Mouse (Mus musculus) heart, embryonic 13.5 days (tissue): ENCODE results near the gene Sparc. TPM values are rescaled to one million over a fixed set of nuclear protein-coding genes. Genes with fewer than 3 reads are reported as not detected.
A peak's percentile ranks its signal among the peaks of the same experiment; 100 is the strongest.

ENCODE experiments used
- ATAC-seq: fragments of 200-750 bp; cut with Nextera tagmentation; 2 replicates; pipeline ENCODE4 v1.8.0; 2017; ENCODE audit warnings: moderate TSS enrichment; ENCODE audit not compliant: insufficient number of reproducible peaks, low FRiP score, low TSS enrichment; ENCODE audit errors: extremely low read depth
- H3K27ac ChIP-seq: fragments of 300-500 bp; sonication (generic); replicated peaks from 2 replicates; pipeline ENCODE4 v1.5.1; 2015; ENCODE audit warnings: moderate library complexity, mild to moderate bottlenecking, inconsistent platforms
- H3K27me3 ChIP-seq: fragments of 300-500 bp; sonication (generic); replicated peaks from 2 replicates; pipeline ENCODE4 v1.6.1; 2015; ENCODE audit warnings: mild to moderate bottlenecking, inconsistent platforms
- H3K36me3 ChIP-seq: fragments of 300-500 bp; sonication (generic); 2 replicates; pipeline ENCODE4 v1.6.1; 2015; ENCODE audit warnings: mild to moderate bottlenecking, inconsistent platforms
- H3K4me1 ChIP-seq: fragments of 300-500 bp; sonication (generic); 2 replicates; pipeline ENCODE4 v1.6.1; 2015; ENCODE audit warnings: inconsistent platforms
- H3K4me2 ChIP-seq: fragments of 300-500 bp; sonication (generic); 2 replicates; pipeline ENCODE4 v1.6.1; 2015; ENCODE audit warnings: inconsistent platforms, mild to moderate bottlenecking, moderate library complexity
- H3K4me3 ChIP-seq: fragments of 300-500 bp; sonication (generic); 2 replicates; pipeline ENCODE4 v1.5.1; 2015; ENCODE audit warnings: moderate library complexity, mild to moderate bottlenecking, inconsistent platforms
- H3K9ac ChIP-seq: fragments of 300-500 bp; sonication (generic); 2 replicates; pipeline ENCODE4 v1.6.1; 2015; ENCODE audit warnings: inconsistent platforms, mild to moderate bottlenecking, moderate library complexity
- H3K9me3 ChIP-seq: fragments of 300-500 bp; sonication (generic); 2 replicates; pipeline ENCODE4 v1.6.1; 2016; ENCODE audit warnings: inconsistent platforms
- WGBS: fragments of 180-500 bp; shearing (Covaris S2); methylation state at CpG from one replicate; pipeline ENCODE4 v1.1.7; 2015; ENCODE audit warnings: mixed read lengths; 5-methylcytosine and 5-hydroxymethylcytosine counted together
- polyA plus RNA-seq: library from polyadenylated mRNA; unstranded; fragments of >200 nt; fragmentation: Nextera tagmentation; extraction: Ambion mirVana; gene quantifications from 2 replicates; pipeline ENCODE4 v1.2.1, GENCODE M21; 2015

Sparc gene
- polyA plus RNA-seq, 1 experiment from 2014 or later = 1,654 TPM

DNA sequence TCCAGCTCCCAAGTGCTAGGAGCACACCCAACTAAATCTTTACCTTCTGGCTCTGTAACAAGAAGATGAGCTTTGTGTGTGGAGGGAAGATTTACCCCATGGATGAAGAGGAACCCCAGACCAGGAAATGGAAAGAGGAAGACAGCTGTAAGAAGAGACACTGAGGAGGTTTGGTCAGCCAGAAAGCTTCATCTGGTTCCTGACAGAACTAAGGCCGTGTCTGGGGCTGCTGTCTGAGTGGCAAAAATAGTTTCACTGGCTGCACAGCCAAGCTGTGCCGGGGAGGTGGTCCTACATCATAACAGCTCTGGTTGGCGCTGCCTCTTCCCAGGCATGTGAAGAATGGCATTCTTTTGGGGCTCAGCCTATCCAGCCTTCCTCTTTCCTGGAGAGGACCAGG, 10.0 kb upstream of the Sparc start:
- H3K9ac ChIP-seq = peak overlapping the region; percentile 70
- no peak overlapping the region for H3K4me3 ChIP-seq
- WGBS = 13% methylated on average over 3 of the region's 3 CpGs
- peaks cover 38% of the 10 kb centered on the region for H3K4me1 ChIP-seq
- H3K9me3 ChIP-seq = no peaks in the 10 kb centered on the region
- ATAC-seq = peak; percentile 52; the same call in 1 of the 2 replicates
- H3K27ac ChIP-seq = peak overlapping the region; percentile 96
- no peaks in the 10 kb centered on the region for H3K36me3 ChIP-seq
- no peaks in the 10 kb centered on the region for H3K27me3 ChIP-seq
- peak overlapping the region; percentile 48 for H3K4me2 ChIP-seq

DNA sequence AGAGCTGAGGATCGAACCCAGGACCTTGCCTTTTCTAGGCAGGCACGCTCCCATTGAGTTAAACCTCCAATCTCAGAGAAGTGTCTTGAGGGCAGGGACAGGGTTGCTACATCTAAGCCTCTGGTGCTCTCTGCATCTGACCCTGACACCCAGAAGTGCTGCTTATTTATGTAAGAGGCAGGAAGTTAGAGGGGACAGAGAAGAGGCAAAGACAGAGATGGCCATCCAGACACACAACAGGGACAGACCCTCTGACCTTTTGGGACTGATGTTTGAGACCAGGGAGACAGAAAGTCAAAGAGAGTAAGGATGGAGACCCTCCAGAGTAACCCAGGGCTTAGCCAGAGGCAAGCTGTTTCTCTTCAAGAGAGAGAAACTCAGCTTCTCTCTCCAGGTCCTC, 7.0 kb upstream of the Sparc start:
- no peak for ATAC-seq
- H3K4me2 ChIP-seq = no peak overlapping the region
- no peaks in the 10 kb centered on the region for H3K9me3 ChIP-seq
- H3K27ac ChIP-seq = no peak overlapping the region
- H3K36me3 ChIP-seq = no peaks in the 10 kb centered on the region
- no peak overlapping the region for H3K9ac ChIP-seq
- 89% methylated on average over 2 of the region's 2 CpGs for WGBS
- no peak overlapping the region for H3K4me3 ChIP-seq
- peaks cover 39% of the 10 kb centered on the region for H3K4me1 ChIP-seq
- no peaks in the 10 kb centered on the region for H3K27me3 ChIP-seq

- peaks cover 50% of the 10 kb centered on the region for H3K4me1 ChIP-seq
- peak overlapping the region; percentile 96 for H3K27ac ChIP-seq
- peak overlapping the region; percentile 18 for H3K4me2 ChIP-seq
- no peaks in the 10 kb centered on the region for H3K36me3 ChIP-seq
- peak; percentile 62 for ATAC-seq
- H3K9ac ChIP-seq = peak overlapping the region; percentile 73
- H3K27me3 ChIP-seq = no peaks in the 10 kb centered on the region
- no peaks in the 10 kb centered on the region for H3K9me3 ChIP-seq
- no peak overlapping the region for H3K4me3 ChIP-seq
- WGBS = 22% methylated on average over 16 of the region's 16 CpGs
Measured at GRCm38 (mm10) chr11:55428186-55429012, 5.4 kb upstream of the Sparc start.

- H3K9me3 ChIP-seq = no peaks in the 10 kb centered on the region
- peak overlapping the region; percentile 87 for H3K27ac ChIP-seq
- H3K4me3 ChIP-seq = no peak overlapping the region
- no peak overlapping the region for H3K4me2 ChIP-seq
- ATAC-seq = no peak
- H3K36me3 ChIP-seq = no peaks in the 10 kb centered on the region
- H3K9ac ChIP-seq = peak overlapping the region; percentile 47; the same call in 1 of the 2 replicates
- whole genome bisulfite sequencing = 72% methylated on average over 8 of the region's 8 CpGs
- peaks cover 65% of the 10 kb centered on the region for H3K4me1 ChIP-seq
- no peaks in the 10 kb centered on the region for H3K27me3 ChIP-seq
Measured at GRCm38 (mm10) chr11:55424746-55425360, 1.9 kb upstream of the Sparc start.

DNA sequence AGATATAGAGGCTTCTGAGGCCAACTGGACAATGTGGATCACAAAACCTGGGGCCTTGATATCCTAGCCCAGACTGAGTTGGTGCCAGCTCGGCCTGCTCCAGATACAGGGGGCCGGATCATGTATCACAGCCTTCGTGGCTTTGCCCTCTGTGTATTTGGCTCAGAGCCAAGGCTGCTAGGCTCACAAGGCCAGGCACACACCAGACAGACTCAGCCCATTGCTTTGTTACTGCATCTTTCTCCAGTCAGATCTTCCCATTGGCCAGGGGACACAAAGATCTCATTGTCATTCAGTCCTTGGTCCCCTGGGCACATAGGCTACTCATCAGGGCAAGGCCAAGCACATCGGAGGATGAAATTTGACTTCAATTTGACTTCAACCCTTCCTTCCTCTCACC, 773 bp upstream of the Sparc start:
- Histone ChIP-seq H3K9ac (peak overlapping the region; percentile 37; the same call in 1 of the 2 replicates), H3K9me3 (no peaks in the 10 kb centered on the region), H3K27ac (peak overlapping the region; percentile 87), H3K4me2 (no peak overlapping the region), H3K4me1 (peaks cover 62% of the 10 kb centered on the region), H3K27me3 (no peaks in the 10 kb centered on the region), H3K36me3 (no peaks in the 10 kb centered on the region), H3K4me3 (no peak overlapping the region)
- 23% methylated on average over 4 of the region's 4 CpGs for WGBS
- no peak for ATAC-seq

DNA sequence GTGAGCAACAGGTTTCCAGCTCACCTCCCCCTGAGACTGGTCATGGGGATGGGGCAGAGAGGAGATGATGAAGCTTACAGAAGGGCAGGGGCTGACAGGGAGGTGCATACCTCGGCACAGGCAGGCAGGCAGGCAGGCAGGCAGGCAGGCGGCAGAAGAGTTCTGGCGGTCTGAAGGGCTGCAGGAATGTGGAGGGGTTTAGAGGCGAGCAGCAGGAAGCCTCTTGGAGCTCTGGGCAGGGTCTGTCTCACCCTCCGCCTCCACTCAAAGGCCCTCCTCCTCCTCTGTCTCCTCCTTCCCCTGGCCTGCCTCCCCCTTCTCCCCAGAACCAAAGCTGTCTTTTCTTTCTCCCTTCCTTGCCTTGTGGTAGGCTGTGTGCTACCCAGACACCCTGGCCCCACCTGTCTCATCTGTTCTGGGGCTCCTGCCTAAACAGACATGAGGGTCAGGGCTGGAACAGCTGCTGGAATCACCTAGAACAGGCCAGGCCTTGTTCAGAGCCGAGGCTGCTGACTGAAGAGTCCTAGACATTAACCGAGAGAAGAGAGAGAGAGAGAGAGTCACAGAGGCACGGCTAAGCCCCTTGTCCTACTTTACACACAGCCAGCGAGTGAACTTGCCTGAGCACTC, 3.2 kb downstream of the Sparc start:
- Histone ChIP-seq H3K9me3 (no peaks in the 10 kb centered on the region), H3K4me3 (peak overlapping the region; percentile 71), H3K27me3 (no peaks in the 10 kb centered on the region), H3K27ac (peak overlapping the region; percentile 98), H3K9ac (peak overlapping the region; percentile 96), H3K36me3 (0 out of 2 replicates have a peak, but pooled peaks cover 5% of the 10 kb centered on the region), H3K4me2 (peak overlapping the region; percentile 96), H3K4me1 (peaks cover 75% of the 10 kb centered on the region)
- peak; percentile 72; the same call in 1 of the 2 replicates for ATAC-seq
- WGBS = 4% methylated on average over 9 of the region's 9 CpGs

DNA sequence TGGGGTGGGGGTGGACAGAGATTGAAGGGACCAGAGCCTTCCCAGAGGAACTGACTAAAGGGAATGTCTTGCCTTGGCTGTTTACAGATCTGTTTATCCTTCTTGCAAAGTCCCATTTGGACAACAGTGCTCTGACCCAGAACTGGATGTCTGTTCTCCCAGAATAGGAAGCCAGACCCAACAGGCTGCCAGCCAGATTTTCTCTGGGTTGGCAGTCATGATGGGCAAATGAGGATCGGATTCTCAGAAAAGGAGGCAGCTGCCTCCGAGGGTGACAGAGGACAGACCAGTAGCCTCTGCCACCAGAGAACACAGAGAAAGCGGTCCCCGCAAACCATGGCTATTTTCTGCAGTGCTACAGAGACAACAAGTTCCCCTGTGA, 3.7 kb downstream of the Sparc start:
- peak overlapping the region; percentile 98 for H3K27ac ChIP-seq
- H3K4me3 ChIP-seq = peak overlapping the region; percentile 71
- H3K4me1 ChIP-seq = peaks cover 75% of the 10 kb centered on the region
- no peaks in the 10 kb centered on the region for H3K27me3 ChIP-seq
- peak overlapping the region; percentile 96 for H3K4me2 ChIP-seq
- peak overlapping the region; percentile 96 for H3K9ac ChIP-seq
- ATAC-seq = no peak
- H3K9me3 ChIP-seq = no peaks in the 10 kb centered on the region
- 4% methylated on average over 4 of the region's 4 CpGs for WGBS
- H3K36me3 ChIP-seq = 0 out of 2 replicates have a peak, but pooled peaks cover 5% of the 10 kb centered on the region

DNA sequence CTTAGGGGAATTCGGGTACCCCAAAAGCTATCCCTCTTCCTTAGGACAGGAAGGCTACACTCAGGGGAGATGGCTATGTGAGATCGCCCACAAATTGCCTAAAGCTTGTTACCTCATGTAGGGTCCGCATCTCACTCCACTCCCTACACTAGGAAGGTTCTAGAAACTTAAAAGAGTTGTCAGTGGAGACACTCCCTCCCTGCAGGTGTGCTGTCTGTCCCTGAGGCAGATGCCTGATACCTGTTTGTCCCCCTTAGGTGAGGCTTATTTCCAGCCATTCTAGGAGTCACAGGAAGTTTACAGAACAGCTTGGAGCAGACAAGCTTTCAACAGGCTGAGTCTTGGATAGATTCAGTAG, 4.3 kb downstream of the Sparc start:
- Histone ChIP-seq H3K9me3 (no peaks in the 10 kb centered on the region), H3K4me1 (peaks cover 75% of the 10 kb centered on the region), H3K4me2 (peak overlapping the region; percentile 96), H3K9ac (peak overlapping the region; percentile 96), H3K27ac (peak overlapping the region; percentile 98), H3K27me3 (no peaks in the 10 kb centered on the region), H3K4me3 (peak overlapping the region; percentile 71), H3K36me3 (peaks cover 10% of the 10 kb centered on the region)
- ATAC-seq = no peak
- 5% methylated on average over 3 of the region's 3 CpGs for WGBS

DNA sequence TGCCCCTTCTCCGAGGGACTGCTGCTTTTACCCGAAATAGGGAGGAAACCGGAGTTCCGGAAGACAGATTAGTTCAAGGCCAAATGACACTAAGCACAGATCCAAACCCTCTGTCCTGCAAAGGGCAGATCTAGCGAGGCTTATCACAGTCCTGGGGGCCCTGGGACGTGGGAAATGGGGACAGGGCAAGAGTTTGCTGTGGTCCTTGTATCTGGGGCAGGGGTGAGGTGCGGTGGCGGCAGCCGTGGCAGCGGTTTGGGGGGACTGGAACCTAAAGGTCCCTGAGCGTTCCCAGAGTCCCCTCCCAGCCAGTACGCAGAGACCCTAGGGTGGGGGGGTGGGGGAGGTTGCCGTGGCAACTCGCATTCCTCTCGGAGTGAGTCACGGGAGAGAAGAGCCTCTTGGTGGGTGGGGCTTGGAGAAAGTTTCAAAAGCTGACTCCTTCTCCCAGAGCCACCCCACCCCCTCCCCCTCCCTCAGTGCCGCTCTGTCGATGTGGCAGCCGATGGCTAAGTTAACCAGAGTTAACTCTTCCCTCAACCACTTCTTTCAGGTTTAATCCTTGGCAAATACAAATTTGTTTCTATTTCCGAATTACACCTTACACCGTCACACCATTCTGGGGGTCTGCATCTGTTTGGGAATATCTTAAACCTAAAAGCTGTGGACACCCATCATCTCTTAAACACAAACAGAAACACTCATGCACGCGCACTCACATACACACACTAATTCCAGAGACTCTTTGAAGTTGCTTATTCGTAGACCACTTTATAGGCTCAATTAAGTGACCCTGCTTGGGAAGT, 4.9 kb downstream of the Sparc start:
- H3K4me1 ChIP-seq = peaks cover 76% of the 10 kb centered on the region

GRCm38 (mm10) chr11:55416609-55417265, 6.2 kb downstream of the Sparc start:
- no peak for ATAC-seq
- Histone ChIP-seq H3K27me3 (no peaks in the 10 kb centered on the region), H3K9me3 (no peaks in the 10 kb centered on the region), H3K9ac (peak overlapping the region; percentile 96), H3K36me3 (peaks cover 29% of the 10 kb centered on the region), H3K4me1 (peaks cover 81% of the 10 kb centered on the region), H3K4me3 (peak overlapping the region; percentile 71), H3K4me2 (peak overlapping the region; percentile 96), H3K27ac (peak overlapping the region; percentile 98)
- 38% methylated on average over 6 of the region's 6 CpGs for WGBS

More for the DNA sequence above, 4.9 kb downstream of the Sparc start:
- Histone ChIP-seq H3K27ac (peak overlapping the region; percentile 98), H3K27me3 (no peaks in the 10 kb centered on the region), H3K4me3 (peak overlapping the region; percentile 71), H3K9me3 (no peaks in the 10 kb centered on the region), H3K36me3 (peaks cover 15% of the 10 kb centered on the region), H3K4me2 (peak overlapping the region; percentile 96), H3K9ac (peak overlapping the region; percentile 96)
- 2% methylated on average over 24 of the region's 24 CpGs for WGBS
- ATAC-seq = peak; percentile 53; the same call in 1 of the 2 replicates
